Mouse (Mus musculus) thymus, adult 2 months (tissue): ENCODE data around the gene Rnf212b. TPM values are rescaled to one million over a fixed set of nuclear protein-coding genes. Genes with fewer than 3 reads are reported as not detected.

Experiments used
- DNase-seq: peaks from one replicate; pipeline ENCODE4 v3.0.0; 2021
- H3K27ac ChIP-seq: fragments of 200-500 bp; 2 replicates; pipeline ENCODE4 v1.5.1; 2012; ENCODE audit warnings: low read length, control low read depth; ENCODE audit not compliant: control insufficient read depth, insufficient read depth
- H3K27me3 ChIP-seq: fragments of 200-500 bp; 2 replicates; pipeline ENCODE4 v1.6.1; 2012; ENCODE audit warnings: mild to moderate bottlenecking, low read length, moderate library complexity, mixed read lengths; ENCODE audit not compliant: control insufficient read depth, insufficient read depth
- H3K36me3 ChIP-seq: fragments of 200-500 bp; 2 replicates; pipeline ENCODE4 v1.6.1; 2012; ENCODE audit warnings: mild to moderate bottlenecking, low read length, moderate library complexity; ENCODE audit not compliant: control insufficient read depth, insufficient read depth
- H3K4me1 ChIP-seq: fragments of 200-500 bp; replicated peaks from 2 replicates; pipeline ENCODE4 v1.6.1; 2012; ENCODE audit warnings: low read length; ENCODE audit not compliant: control insufficient read depth, insufficient read depth
- H3K4me3 ChIP-seq: fragments of 200-500 bp; 2 replicates; pipeline ENCODE4 v1.5.1; 2012; ENCODE audit warnings: mild to moderate bottlenecking, low read length, control low read depth, moderate library complexity; ENCODE audit not compliant: control insufficient read depth, insufficient read depth
- CTCF ChIP-seq: fragments of 200-500 bp; IDR thresholded peaks from 2 replicates; pipeline ENCODE4 v1.5.1; 2012; ENCODE audit warnings: mild to moderate bottlenecking, control low read depth, low read length, moderate library complexity, borderline replicate concordance; ENCODE audit not compliant: control insufficient read depth, poor library complexity, insufficient read depth; ENCODE audit errors: extremely low read depth
- POLR2A ChIP-seq: fragments of 200-500 bp; IDR thresholded peaks from 2 replicates; pipeline ENCODE4 v1.6.1; 2012; ENCODE audit warnings: mild to moderate bottlenecking, low read length, control low read depth, moderate library complexity; ENCODE audit not compliant: control insufficient read depth, poor library complexity, insufficient read depth; ENCODE audit errors: extremely low read depth
- WGBS: fragments of 180-500 bp; shearing (Covaris S2); methylation state at CpG from one replicate; pipeline ENCODE4 v1.1.7; 2018; 5-methylcytosine and 5-hydroxymethylcytosine counted together
- polyA plus RNA-seq: library from polyadenylated mRNA; depleted of rRNA; stranded (reverse); fragments of >200 nt; gene quantifications from 2 replicates; pipeline ENCODE4 v1.2.3, GENCODE M21; 2012

Gene Rnf212b
- polyA plus RNA-seq, 1 experiment = 0.15 TPM

DNA sequence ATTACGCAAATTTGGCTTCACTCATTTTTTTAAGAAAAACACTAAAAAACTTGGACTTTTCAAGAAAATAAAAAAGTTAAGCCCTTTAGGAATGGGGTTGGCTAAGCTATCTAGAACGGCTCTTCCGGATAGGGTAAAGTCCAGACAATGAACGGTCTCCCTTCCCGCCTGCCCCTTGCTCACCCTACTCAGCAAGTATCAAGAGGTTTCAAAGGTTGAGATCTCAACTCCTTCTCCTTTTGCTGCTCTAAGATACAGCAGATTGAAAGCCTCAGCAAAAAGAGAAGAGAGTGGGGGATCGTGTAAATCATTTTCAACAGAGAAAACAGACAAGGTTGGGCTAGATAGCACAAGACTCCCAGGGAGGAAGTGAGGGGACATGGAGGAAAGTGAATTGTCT is 31.0 kb upstream of the Rnf212b start:
- Histone ChIP-seq H3K27ac (no peak overlapping the region), H3K4me3 (no peak overlapping the region), H3K27me3 (peaks cover 6% of the 10 kb centered on the region), H3K36me3 (no peaks in the 10 kb centered on the region), H3K4me1 (peaks cover 4% of the 10 kb centered on the region)
- WGBS = 90% methylated on average over 6 of the region's 6 CpGs
- no peak for DNase-seq
- TF ChIP-seq POLR2A = no peak
- no peak for TF ChIP-seq CTCF

DNA sequence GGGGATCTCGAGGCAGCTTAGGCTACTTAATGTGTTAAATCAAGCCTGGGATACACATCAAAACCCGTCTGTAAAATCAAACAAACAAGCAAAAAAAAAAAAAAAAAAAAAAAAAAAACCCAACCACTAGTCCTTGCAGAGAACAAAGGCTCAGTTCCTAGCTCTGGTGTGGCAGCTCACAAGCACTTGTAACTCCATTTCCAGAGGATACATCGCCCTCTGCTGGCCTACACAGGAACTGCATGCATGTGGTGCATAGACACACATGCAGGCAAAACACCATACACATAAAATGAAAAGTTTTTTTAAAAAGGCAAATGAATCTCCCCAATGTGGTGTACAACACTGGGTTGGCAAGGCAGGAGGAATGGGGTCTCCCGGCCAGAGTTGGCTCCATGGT is 28.0 kb upstream of the Rnf212b start:
- Histone ChIP-seq H3K4me3 (no peak overlapping the region), H3K36me3 (no peaks in the 10 kb centered on the region), H3K4me1 (peaks cover 3% of the 10 kb centered on the region), H3K27ac (no peak overlapping the region), H3K27me3 (peaks cover 3% of the 10 kb centered on the region)
- DNase-seq = peak; percentile 84
- TF ChIP-seq POLR2A = no peak
- no peak for TF ChIP-seq CTCF
- 60% methylated on average over 4 of the region's 4 CpGs for WGBS

DNA sequence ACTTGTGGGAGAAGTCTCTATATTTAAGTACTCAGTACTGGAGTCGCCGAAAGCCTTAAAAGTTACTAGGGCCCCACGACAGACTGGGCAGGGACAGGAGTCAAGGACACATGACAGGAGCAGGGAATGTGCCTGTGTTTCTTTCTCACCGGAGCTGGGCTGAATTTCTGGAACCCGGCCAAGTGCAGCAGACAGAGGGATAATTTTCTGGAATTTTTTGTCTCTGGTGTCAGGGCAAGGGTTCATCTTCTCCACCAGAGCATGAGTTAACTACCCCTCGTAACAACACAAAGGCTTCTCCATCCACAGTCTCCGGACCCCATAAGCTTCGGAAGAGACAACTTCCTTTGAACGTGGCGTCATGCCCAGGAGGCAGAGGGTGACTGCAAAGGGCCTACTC is 27.5 kb upstream of the Rnf212b start:
- H3K27me3 ChIP-seq = no peaks in the 10 kb centered on the region
- DNase-seq = no peak
- WGBS = 91% methylated on average over 10 of the region's 10 CpGs
- H3K4me1 ChIP-seq = no peaks in the 10 kb centered on the region; the same call in 1 of the 2 replicates
- no peak overlapping the region for H3K27ac ChIP-seq
- TF ChIP-seq CTCF (no peak), POLR2A (no peak)
- no peak overlapping the region for H3K4me3 ChIP-seq
- H3K36me3 ChIP-seq = no peaks in the 10 kb centered on the region

DNA sequence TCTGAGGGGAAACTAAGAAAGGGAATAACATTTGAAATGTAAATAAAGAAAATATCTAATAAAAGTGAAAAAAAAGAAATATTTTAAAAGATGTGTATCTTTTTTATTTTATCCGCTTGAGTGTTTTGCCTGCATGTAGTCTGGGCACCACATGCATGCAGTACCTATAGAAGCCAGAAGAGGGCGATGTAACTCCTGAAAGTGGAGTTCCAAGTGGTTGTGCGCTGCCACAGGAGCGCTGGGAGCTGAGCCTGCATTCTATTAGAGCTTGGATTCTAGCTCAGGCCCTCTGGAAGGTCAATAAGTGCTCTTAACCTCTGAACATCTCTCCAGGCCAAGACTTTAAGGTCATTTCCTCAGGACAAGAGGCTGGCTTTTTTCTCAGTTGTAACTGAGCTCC is 26.7 kb upstream of the Rnf212b start:
- 69% methylated on average over 4 of the region's 4 CpGs for WGBS
- peak; percentile 4 for DNase-seq
- Histone ChIP-seq H3K36me3 (no peaks in the 10 kb centered on the region), H3K4me3 (no peak overlapping the region), H3K4me1 (no peaks in the 10 kb centered on the region), H3K27me3 (no peaks in the 10 kb centered on the region), H3K27ac (no peak overlapping the region)
- TF ChIP-seq CTCF = peak; percentile 73; the same call in 1 of the 2 replicates
- TF ChIP-seq POLR2A = no peak

GRCm38 (mm10) chr14:54788231-54788630 is 25.7 kb upstream of the Rnf212b start:
- H3K36me3 ChIP-seq = no peaks in the 10 kb centered on the region
- H3K27ac ChIP-seq = no peak overlapping the region
- H3K4me3 ChIP-seq = no peak overlapping the region
- TF ChIP-seq POLR2A = no peak
- no peak for TF ChIP-seq CTCF
- H3K4me1 ChIP-seq = no peaks in the 10 kb centered on the region
- DNase-seq = no peak
- 93% methylated on average over 5 of the region's 5 CpGs for WGBS
- no peaks in the 10 kb centered on the region for H3K27me3 ChIP-seq

DNA sequence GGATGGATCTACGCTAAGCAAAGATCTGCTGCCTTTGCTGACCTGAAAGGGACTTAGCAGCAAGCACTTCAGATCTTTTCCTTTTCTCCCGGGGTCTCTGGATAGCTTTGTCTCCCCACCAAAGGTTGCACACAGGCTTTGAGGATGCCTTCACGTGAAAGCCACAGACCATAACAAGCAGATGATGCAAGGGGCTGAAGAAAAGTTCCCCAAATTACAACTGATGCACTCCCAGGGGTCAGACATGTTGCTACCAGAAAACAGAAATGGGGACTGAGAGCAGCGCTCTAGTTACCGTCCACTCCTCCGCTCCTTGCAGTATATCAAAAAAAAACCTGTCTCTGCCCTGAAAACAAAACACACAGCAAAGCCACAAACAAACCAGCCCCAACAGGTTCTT is 21.8 kb upstream of the Rnf212b start:
- no peaks in the 10 kb centered on the region for H3K4me1 ChIP-seq
- no peaks in the 10 kb centered on the region for H3K36me3 ChIP-seq
- WGBS = 74% methylated on average over 6 of the region's 6 CpGs
- H3K27ac ChIP-seq = no peak overlapping the region
- TF ChIP-seq POLR2A = no peak
- no peak for TF ChIP-seq CTCF
- H3K4me3 ChIP-seq = no peak overlapping the region
- H3K27me3 ChIP-seq = no peaks in the 10 kb centered on the region
- DNase-seq = no peak

DNA sequence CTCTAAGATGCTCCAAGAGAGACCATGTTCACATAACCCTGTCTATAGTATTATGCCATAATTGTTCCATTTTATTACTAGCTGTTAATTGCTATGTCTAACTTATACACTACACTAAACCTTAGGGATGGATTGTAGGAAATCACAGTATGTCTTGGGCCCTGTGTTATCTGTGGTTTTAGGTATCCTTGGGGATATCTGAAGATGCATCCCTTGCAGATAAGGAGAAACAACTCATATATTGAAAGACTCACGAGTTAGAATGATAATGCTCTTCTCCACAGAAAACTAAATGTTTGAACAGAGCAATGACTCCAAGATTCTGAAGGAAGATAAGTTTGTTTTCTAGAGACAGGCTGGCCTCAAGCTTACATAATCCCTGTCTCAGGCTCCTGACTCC is 20.6 kb upstream of the Rnf212b start:
- WGBS = 82% methylated on average over 1 of the region's 1 CpGs
- no peak overlapping the region for H3K4me3 ChIP-seq
- no peak overlapping the region for H3K27ac ChIP-seq
- H3K36me3 ChIP-seq = no peaks in the 10 kb centered on the region
- H3K27me3 ChIP-seq = no peaks in the 10 kb centered on the region
- DNase-seq = no peak
- TF ChIP-seq POLR2A = no peak
- TF ChIP-seq CTCF = no peak
- H3K4me1 ChIP-seq = no peaks in the 10 kb centered on the region
